Mouse (Mus musculus): Measurements from ENCODE around the gene Zfp651. TPM values are rescaled to one million over a fixed set of nuclear protein-coding genes. Genes with fewer than 3 reads are reported as not detected.

Gene Zfp651
- total RNA-seq, 2 experiments from 2014 or later, result 120 to 124 TPM

DNA sequence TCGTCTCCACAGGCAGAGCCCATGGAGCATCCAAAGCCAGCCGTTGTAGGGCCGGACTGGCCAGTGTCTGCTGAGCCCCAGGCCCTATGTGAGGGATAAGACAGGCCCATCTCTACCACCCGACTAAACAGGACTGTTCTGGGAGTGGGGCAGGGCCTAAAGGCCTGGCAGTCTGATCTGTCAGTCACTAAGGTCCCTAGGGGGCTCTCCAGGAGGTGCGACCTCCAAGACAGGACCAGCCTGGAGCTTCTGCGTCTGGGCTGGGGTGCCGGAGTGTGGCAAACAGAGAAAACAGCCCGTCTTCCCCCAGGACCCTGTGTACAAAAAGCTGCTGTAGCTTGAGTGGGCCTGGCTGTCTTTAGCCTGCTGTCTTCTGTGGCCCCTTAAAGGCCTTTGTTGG, 2.7 kb downstream of the Zfp651 start:
- intact Hi-C loops (cut with DNase I), result no loop called here
- DNase-seq, result no peak

DNA sequence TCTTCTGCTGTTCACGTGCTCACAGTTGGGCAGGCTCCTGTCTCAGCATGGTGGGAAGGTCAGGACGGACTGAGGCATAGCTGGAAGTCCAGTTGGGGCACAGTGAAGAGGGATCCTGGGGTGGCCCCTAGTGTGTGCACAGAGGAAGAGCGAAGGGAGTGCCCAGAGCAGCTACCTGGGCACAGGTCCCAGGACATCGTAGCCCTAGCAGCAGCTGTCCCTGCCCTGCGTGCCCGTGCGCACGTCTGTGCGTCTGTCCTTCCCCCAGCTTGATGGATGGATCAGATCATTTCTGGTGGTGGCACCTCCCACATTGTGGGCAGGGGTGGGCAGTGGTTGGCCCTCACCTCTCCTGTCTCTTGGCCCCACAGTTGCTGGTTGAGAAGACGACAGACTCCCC, 3.1 kb downstream of the Zfp651 start:
- DNase-seq, result no peak

GRCm38 (mm10) chr9:121762761-121763160, 3.6 kb downstream of the Zfp651 start:
- intact Hi-C loops (cut with DNase I), result no loop called here
- DNase-seq, result no peak

More for the DNA sequence above, 3.1 kb downstream of the Zfp651 start:
- intact Hi-C loops (cut with DNase I), result no loop called here

- intact Hi-C loops (cut with DNase I), result no loop called here
- DNase-seq, result peak; percentile 61 to 64
Measured at GRCm38 (mm10) chr9:121763716-121764115, 4.6 kb downstream of the Zfp651 start.

- DNase-seq, result no peak
- intact Hi-C loops (cut with DNase I), result no loop called here
Measured at GRCm38 (mm10) chr9:121765166-121765855, 6.2 kb downstream of the Zfp651 start.

DNA sequence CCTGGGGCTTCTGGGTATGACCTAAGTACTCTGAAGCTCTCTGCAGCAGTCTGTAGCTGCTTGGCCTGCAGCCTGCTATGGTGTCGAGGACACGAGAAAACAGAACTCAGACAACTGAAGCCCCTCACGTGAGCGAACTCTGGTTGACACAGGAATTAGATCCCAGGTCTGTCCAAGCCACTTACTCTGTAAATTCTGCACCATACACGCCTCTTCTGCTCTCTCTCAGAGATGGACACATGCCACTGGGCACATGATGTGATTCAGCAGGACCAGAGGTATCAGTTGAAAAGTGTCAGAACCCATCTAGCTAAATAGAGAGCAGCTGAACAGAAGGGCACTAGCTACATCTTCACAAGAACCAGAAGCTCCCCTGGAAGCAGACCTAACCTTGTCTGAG, 13.3 kb downstream of the Zfp651 start:
- intact Hi-C loops (cut with DNase I), result no loop called here
- DNase-seq, result no peak

GRCm38 (mm10) chr9:121775951-121776350, 16.8 kb downstream of the Zfp651 start:
- intact Hi-C loops (cut with DNase I), result no loop called here
- DNase-seq, result no peak

DNA sequence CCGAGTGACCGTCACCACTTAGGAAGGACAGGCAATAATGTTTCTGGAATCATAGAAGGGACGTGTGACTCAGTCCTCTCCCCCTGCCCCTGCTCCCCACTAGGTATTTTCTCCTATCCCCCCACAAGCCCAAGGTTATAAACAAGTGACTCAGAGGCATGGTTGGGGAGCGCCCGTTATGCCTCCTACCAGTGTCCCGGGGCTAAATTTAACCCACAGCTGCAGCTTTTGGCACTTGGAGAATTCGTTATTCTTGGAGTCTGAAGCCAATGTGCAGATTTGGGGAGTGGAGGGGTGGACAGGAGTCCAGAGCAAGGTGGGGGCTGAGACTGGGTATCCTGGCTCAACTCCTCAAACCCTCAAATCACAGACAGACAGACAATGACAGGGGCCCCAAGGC, 17.4 kb downstream of the Zfp651 start:
- DNase-seq, result peak in 1 of 2 experiments; percentile 30
- intact Hi-C loops (cut with DNase I), result no loop called here

DNA sequence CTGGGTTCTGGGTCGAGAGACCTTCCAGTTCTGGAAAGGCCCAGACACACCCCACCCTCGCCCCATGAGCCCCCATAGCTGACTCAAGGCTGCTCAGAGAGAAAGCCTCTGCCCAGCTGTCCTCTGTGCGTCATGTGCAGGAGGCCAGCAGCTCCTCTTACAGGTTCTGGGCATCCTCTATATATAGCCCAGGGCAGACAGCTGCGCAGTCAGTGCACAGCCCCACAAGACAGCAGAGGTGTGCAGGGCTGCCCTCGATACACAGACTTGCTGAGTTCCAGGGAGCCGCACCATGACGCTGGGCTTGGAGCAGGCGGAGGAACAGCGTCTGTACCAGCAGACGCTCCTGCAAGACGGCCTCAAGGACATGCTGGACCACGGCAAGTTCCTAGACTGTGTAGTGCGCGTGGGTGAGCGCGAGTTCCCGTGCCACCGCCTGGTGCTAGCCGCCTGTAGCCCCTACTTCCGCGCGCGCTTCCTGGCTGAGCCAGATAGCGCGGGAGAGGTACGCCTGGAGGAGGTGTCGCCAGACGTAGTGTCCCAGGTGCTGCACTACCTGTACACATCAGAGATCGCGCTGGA, 18.4 kb downstream of the Zfp651 start, which contains the start of gene Klhl40:
Klhl40 (plus strand) TSS at position 124 of the 582 bp plus-strand sequence.
- intact Hi-C loops (cut with DNase I), result no loop called here
- peak in 1 of 2 experiments; percentile 28 for DNase-seq

GRCm38 (mm10) chr9:121778066-121778624, 19.0 kb downstream of the Zfp651 start:
- intact Hi-C loops (cut with DNase I), result no loop called here
- peak in 1 of 2 experiments; percentile 37 for DNase-seq

DNA sequence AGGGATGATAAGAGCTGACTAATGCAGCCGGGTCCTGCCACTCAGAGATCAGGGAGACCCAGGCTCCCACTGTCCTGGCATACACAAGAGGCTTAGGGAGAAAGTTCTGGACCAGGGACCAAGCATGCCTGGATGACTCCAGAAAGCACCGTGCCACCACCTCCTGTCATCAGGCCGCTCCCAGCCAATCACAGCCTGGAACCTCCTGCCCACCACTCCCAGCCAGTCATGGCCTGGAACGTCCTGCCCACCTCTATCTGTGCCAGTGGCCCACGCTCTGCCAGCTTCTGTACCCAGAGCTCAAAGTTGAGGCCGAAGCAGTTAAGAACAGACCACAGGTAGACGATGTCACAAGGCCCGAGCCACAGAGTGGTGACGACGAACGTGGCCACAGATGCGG, 25.7 kb downstream of the Zfp651 start:
- intact Hi-C loops (cut with DNase I), result no loop called here
- DNase-seq, result no peak

DNA sequence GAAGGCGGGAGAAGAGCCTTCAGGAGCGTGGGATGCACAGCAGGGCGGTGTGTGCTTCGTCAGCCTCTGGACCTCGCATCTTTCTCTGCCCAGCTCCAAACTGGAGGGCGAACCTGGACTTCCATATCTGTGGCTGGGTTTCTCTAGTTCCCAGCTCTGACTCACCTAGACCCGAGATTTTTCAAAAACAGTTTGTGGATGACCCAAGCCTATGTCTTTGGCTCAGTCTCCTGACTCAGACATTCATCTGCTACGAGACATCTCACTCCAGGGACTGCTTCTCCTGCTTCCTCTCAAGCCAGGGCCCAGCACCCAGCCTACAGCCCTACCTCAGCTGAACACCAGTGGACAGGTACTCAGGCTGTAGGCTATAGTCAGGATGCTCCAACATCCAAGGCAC, 26.1 kb downstream of the Zfp651 start:
- DNase-seq, result no peak
- intact Hi-C loops (cut with DNase I), result no loop called here

- intact Hi-C loops (cut with DNase I), result no loop called here
Measured at GRCm38 (mm10) chr9:121786359-121786758, 27.2 kb downstream of the Zfp651 start.

DNA sequence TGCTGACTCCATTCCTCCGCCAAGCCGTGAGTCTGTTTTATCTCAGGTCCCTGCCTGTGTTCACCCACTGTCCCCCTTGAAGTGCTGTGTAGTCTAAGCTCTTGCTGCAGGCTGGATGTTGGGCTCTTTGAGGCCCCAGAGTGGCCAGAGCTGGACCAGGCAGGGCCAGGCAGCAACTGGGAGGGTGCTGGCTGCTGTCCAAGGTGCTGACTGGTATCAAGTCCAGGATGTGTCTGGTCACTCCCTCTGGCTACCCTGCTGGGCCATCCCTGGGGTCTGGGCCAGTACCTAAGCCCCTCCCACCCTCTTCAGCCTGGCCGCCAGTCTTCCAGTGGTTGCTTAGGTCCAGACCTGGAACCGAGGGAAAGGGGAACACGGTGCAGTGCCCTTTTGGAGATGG, 32.1 kb downstream of the Zfp651 start:
- peak; percentile 72 to 78 for DNase-seq
- intact Hi-C loops (cut with DNase I), result no loop called here

More at GRCm38 (mm10) chr9:121786359-121786758, 27.2 kb downstream of the Zfp651 start:
- DNase-seq, result no peak

DNA sequence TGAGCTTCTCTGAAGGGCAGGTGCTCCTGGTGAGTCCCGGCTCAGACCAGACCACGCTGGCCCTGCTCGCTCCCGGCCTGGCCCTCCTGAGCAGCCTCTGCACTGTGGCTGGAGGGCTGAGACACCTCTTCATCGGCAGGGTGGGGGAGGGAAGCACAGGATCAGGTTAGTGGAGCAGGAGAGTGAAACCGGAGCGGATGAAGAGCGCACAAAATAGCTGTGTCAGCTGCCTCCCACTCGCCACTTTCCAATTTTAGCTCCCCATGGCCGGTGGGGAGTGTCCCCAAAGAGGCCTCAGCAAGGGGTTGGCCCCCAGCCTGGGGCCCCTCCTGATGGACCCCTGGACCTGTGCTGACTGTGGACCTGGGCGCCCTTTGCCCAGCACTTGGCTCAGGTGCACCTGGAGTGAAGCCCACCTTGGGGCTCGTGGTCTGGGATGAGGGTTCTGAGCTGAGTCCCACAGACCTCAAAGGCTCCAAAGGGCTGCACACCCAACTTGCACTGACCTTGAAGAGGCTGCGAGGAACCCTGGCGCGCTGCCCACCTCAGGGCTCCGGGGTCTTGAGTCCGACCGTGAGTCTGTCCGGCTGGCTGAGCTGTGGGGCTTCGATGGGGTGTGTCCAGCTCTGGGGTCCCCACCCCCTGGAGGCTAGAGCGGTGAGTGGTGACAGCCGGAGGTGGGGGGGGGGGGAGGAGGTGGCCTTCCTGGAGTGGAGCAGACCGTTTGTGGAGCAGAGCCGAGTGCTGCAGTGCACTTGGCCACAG, 32.8 kb downstream of the Zfp651 start, which contains the start of gene Hhatl:
Hhatl (minus strand) TSS at position 751 of the 765 bp plus-strand sequence.
- peak; percentile 31 to 50 for DNase-seq
- intact Hi-C loops (cut with DNase I), result no loop called here

DNA sequence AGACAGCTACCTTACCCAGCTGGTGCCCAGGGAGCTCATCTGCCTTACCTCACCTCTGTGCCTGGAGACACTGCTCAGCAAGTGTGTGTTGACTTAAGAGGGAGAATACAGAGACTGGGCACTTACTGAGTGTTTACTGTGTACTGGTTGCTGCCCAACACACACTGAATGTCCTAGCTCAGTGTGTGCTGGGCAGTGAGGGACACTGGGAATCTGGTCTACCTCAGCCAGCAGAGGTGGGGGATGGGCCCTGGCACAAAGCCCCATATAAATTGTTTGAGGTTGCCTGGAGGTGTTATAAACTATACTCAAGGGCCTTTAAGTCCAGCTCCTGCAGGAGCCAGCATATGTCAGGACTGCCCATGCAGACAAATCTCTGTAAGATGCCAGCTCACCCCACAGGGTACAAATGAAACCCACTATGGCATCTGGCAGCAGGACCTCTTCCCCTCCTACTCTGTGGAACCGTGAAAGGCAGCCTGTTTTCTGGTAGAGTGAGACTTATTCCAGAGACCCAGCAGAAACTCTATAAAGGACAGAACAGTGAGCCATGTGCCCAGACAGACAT, 35.9 kb downstream of the Zfp651 start:
- DNase-seq, result peak; percentile 62
- intact Hi-C loops (cut with DNase I), result no loop called here

- no peak for DNase-seq
- intact Hi-C loops (cut with DNase I), result no loop called here
Measured at GRCm38 (mm10) chr9:121797722-121798121, 38.6 kb downstream of the Zfp651 start.

GRCm38 (mm10) chr9:121798887-121799520, 39.9 kb downstream of the Zfp651 start:
- DNase-seq, result no peak

GRCm38 (mm10) chr9:121802747-121803146, 43.6 kb downstream of the Zfp651 start:
- no peak for DNase-seq
- intact Hi-C loops (cut with DNase I), result no loop called here

More at GRCm38 (mm10) chr9:121798887-121799520, 39.9 kb downstream of the Zfp651 start:
- intact Hi-C loops (cut with DNase I), result no loop called here

- no peak for DNase-seq
- intact Hi-C loops (cut with DNase I), result no loop called here
Measured at GRCm38 (mm10) chr9:121807546-121807945, 48.4 kb downstream of the Zfp651 start.
